Mouse (Mus musculus): ENCODE data around the gene Meaf6. TPM values are rescaled to one million over a fixed set of nuclear protein-coding genes. Genes with fewer than 3 reads are reported as not detected.

The Meaf6 gene
- total and polyA plus RNA-seq, 2 experiments from 2014 or later: 50.4 to 131 TPM

DNA sequence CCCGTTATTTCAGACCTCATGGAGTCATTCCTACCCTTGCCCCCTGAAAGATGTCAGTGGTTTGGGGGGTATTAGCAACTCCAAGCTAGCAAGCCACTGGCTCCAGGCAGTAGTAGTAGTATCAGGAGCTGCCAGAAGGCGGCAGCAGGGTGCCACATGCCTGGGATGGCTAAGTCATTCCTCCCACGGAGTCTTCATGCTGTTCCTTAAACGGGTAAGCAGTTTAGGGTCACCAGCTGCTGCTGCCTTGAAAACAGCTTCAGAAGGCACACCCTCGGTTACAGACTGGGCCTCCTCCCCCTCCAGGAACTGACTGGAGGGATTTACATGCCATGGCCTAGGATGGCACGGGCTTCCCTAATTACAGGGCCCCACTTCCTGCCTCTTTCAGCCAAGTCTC, 29.7 kb downstream of the Meaf6 start:
- TF ChIP-seq CTCF (IDR thresholded peaks at IDR 0.05; ENCODE audit: low read depth): peak; percentile 87
- H3K27ac ChIP-seq: no peak overlapping the region
- peaks cover 12% of the 10 kb centered on the region; the same call in 1 of the 2 replicates for H3K4me1 ChIP-seq (ENCODE audit: insufficient read depth, low read length)
- H3K4me2 ChIP-seq (ENCODE audit: low read depth, low read length): no peak overlapping the region
- H3K36me3 ChIP-seq (ENCODE audit: insufficient read depth, low read length): peaks cover 12% of the 10 kb centered on the region
- peak; percentile 87 for DNase-seq (ENCODE audit: low spot score)
- H3K27me3 ChIP-seq (ENCODE audit: insufficient read depth, low read length): no peaks in the 10 kb centered on the region
- H3K4me3 ChIP-seq (ENCODE audit: low read length): no peak overlapping the region
- H3K9ac ChIP-seq (replicated peaks; ENCODE audit: low read length): no peak overlapping the region
- WGBS: 9% methylated on average over 6 of the region's 6 CpGs
- ATAC-seq: peak; percentile 68
- H3K9me3 ChIP-seq (ENCODE audit: low read length): no peaks in the 10 kb centered on the region

DNA sequence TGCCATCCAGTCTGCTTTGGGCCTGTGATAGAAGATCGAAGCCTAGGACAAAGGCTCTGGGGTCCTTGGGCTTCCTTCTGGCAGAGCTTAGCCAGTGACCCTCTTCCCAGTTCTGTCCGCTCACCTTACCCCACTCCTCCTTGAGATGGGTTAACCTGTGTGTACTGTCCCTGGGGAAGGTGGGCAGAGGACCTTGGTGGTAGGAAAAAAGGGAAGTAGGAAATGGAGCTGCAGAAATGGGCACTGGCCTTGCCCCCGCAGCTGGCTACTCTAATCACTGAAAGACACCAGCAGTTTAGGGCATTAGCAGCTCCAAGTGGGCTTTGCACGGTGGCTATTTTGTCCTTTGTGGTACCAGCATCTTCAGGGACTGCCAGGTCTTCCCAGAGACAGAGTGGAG, 30.1 kb downstream of the Meaf6 start:
- WGBS: 74% methylated on average over 4 of the region's 4 CpGs
- H3K9ac ChIP-seq (replicated peaks; ENCODE audit: low read length): no peak overlapping the region

GRCm38 (mm10) chr4:125115710-125116089, 30.8 kb downstream of the Meaf6 start:
- H3K4me2 ChIP-seq (ENCODE audit: low read depth, low read length): no peak overlapping the region
- ATAC-seq: no peak
- no peaks in the 10 kb centered on the region for H3K27me3 ChIP-seq (ENCODE audit: insufficient read depth, low read length)
- peaks cover 9% of the 10 kb centered on the region; the same call in 1 of the 2 replicates for H3K36me3 ChIP-seq (ENCODE audit: insufficient read depth, low read length)
- peak overlapping the region; percentile 58; the same call in 1 of the 2 replicates for H3K27ac ChIP-seq
- no peak overlapping the region for H3K4me3 ChIP-seq (ENCODE audit: low read length)
- H3K4me1 ChIP-seq (ENCODE audit: insufficient read depth, low read length): peaks cover 12% of the 10 kb centered on the region; the same call in 1 of the 2 replicates
- H3K9me3 ChIP-seq (ENCODE audit: low read length): no peaks in the 10 kb centered on the region
- peak; percentile 34 for DNase-seq (ENCODE audit: low spot score)
- no peak for TF ChIP-seq CTCF (IDR thresholded peaks at IDR 0.05; ENCODE audit: low read depth)
- 0 out of 2 replicates have a peak overlapping the region, but pooled peaks have one; percentile 5 for H3K9ac ChIP-seq (replicated peaks; ENCODE audit: low read length)
- WGBS: 34% methylated on average over 6 of the region's 6 CpGs

More for the DNA sequence above, 30.1 kb downstream of the Meaf6 start:
- no peak overlapping the region for H3K4me2 ChIP-seq (ENCODE audit: low read depth, low read length)
- H3K27me3 ChIP-seq (ENCODE audit: insufficient read depth, low read length): no peaks in the 10 kb centered on the region
- 0 out of 2 replicates have a peak, but pooled peaks have one; percentile 7 for ATAC-seq
- no peaks in the 10 kb centered on the region for H3K9me3 ChIP-seq (ENCODE audit: low read length)
- no peak overlapping the region for H3K4me3 ChIP-seq (ENCODE audit: low read length)
- TF ChIP-seq CTCF (IDR thresholded peaks at IDR 0.05; ENCODE audit: low read depth): no peak
- no peak for DNase-seq (ENCODE audit: low spot score)
- peak overlapping the region; percentile 58; the same call in 1 of the 2 replicates for H3K27ac ChIP-seq
- H3K4me1 ChIP-seq (ENCODE audit: insufficient read depth, low read length): peaks cover 12% of the 10 kb centered on the region; the same call in 1 of the 2 replicates
- peaks cover 9% of the 10 kb centered on the region; the same call in 1 of the 2 replicates for H3K36me3 ChIP-seq (ENCODE audit: insufficient read depth, low read length)

DNA sequence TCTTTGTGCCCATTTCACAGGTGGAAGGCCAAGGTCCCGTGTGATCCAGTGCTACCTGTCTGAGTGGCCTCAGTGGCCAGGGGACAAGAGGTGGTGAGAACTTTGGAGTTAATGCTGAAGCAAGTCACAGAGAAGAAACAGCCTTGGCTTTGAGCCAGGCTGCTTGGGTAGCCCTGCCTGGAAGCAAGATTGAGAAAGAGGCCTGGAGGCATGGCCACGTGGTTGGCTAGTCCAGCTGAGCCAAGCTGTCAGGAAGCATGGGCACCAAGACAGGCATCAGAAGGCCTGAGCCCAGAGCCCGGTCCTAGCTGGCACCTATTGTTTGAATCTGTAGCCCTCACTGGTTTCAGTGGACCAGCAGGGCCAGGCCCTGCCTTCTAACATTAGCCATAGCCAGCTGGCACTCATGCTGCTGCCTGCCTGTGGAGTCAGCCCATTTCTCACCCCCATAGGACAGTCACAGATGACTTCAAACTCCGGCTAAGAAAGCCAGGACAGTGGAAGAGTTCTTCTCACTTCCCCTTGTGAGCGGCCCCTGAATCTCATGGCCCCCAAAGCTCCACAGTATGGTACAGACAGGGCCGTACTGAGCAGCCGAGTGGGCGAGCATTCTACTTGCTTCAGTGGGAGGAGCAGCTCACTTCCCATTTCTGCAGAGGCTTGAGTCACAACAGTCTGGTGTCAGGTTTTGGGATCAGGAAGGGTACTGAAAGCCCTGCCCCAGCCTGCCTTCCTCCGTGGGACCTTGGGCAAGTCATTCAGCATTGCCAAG, 31.3 kb downstream of the Meaf6 start:
- Histone ChIP-seq H3K36me3 (ENCODE audit: insufficient read depth, low read length) (peaks cover 9% of the 10 kb centered on the region; the same call in 1 of the 2 replicates), H3K4me2 (ENCODE audit: low read depth, low read length) (no peak overlapping the region), H3K27ac (peak overlapping the region; percentile 58; the same call in 1 of the 2 replicates)

DNA sequence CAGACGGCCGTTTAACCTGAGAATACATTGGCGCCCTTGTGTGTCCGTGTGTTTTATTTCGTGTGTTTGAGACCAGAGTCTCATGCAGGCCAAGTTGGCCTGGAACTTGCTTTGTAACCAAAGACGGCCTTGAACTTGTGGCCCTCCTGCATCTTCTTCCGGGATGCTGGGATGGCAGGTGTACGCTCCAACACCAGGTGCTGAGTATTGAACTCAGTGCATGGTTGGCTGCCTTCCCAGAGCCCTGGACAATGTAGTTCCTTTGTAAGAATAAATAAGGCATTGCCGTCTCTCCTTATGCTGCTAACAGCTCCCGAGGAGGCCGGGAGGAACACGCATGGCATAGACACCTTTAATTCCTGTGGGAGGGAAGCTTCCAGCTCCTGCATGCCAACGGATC, 32.0 kb downstream of the Meaf6 start:
- H3K4me2 ChIP-seq (ENCODE audit: low read depth, low read length): no peak overlapping the region
- no peaks in the 10 kb centered on the region for H3K9me3 ChIP-seq (ENCODE audit: low read length)
- H3K4me3 ChIP-seq (ENCODE audit: low read length): no peak overlapping the region
- H3K4me1 ChIP-seq (ENCODE audit: insufficient read depth, low read length): peaks cover 12% of the 10 kb centered on the region; the same call in 1 of the 2 replicates
- 0 out of 2 replicates have a peak overlapping the region, but pooled peaks have one; percentile 58 for H3K27ac ChIP-seq
- WGBS: 62% methylated on average over 13 of the region's 13 CpGs
- H3K9ac ChIP-seq (replicated peaks; ENCODE audit: low read length): no peak overlapping the region
- peaks cover 2% of the 10 kb centered on the region; the same call in 1 of the 2 replicates for H3K36me3 ChIP-seq (ENCODE audit: insufficient read depth, low read length)
- no peaks in the 10 kb centered on the region for H3K27me3 ChIP-seq (ENCODE audit: insufficient read depth, low read length)
- ATAC-seq (no peak), DNase-seq (ENCODE audit: low spot score) (no peak)
- TF ChIP-seq CTCF (IDR thresholded peaks at IDR 0.05; ENCODE audit: low read depth): no peak

More for the DNA sequence above, 31.3 kb downstream of the Meaf6 start:
- TF ChIP-seq CTCF (IDR thresholded peaks at IDR 0.05; ENCODE audit: low read depth): no peak
- DNase-seq (ENCODE audit: low spot score): peak; percentile 77
- Histone ChIP-seq H3K9me3 (ENCODE audit: low read length) (no peaks in the 10 kb centered on the region), H3K9ac (replicated peaks; ENCODE audit: low read length) (0 out of 2 replicates have a peak overlapping the region, but pooled peaks have one; percentile 5), H3K4me3 (ENCODE audit: low read length) (no peak overlapping the region), H3K4me1 (ENCODE audit: insufficient read depth, low read length) (peaks cover 12% of the 10 kb centered on the region; the same call in 1 of the 2 replicates), H3K27me3 (ENCODE audit: insufficient read depth, low read length) (no peaks in the 10 kb centered on the region)
- WGBS: 44% methylated on average over 9 of the region's 9 CpGs
- peak; percentile 66; the same call in 1 of the 2 replicates for ATAC-seq

DNA sequence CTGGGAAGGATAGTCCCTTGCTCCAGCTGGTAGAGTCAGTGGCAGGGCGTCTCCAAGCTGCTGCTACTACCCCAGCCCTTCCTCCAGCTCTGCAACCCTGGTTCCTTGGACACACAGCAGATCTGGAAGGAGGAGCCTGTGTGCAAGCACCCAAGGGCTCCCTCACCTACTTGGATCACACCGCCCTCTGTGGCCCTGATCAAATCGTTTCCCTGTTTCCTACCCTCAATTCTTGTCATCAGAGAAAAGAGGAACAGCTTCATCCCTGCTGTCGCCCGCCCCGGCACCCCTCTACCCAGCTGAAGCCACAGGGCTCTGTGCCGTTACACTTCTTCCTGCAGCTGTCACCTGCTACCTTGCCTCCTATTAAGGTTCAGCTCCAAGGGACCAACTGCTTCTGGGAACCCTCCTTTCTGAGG, 33.0 kb downstream of the Meaf6 start:
- Histone ChIP-seq H3K4me2 (ENCODE audit: low read depth, low read length) (no peak overlapping the region), H3K27me3 (ENCODE audit: insufficient read depth, low read length) (no peaks in the 10 kb centered on the region), H3K36me3 (ENCODE audit: insufficient read depth, low read length) (no peaks in the 10 kb centered on the region), H3K9ac (replicated peaks; ENCODE audit: low read length) (no peak overlapping the region), H3K4me1 (ENCODE audit: insufficient read depth, low read length) (peaks cover 12% of the 10 kb centered on the region; the same call in 1 of the 2 replicates), H3K9me3 (ENCODE audit: low read length) (no peaks in the 10 kb centered on the region), H3K27ac (no peak overlapping the region), H3K4me3 (ENCODE audit: low read length) (no peak overlapping the region)
- ATAC-seq (no peak), DNase-seq (ENCODE audit: low spot score) (no peak)
- 88% methylated on average over 7 of the region's 7 CpGs for WGBS
- TF ChIP-seq CTCF (IDR thresholded peaks at IDR 0.05; ENCODE audit: low read depth): no peak

All from hindbrain, postnatal 0 days (tissue).